Mouse (Mus musculus) liver, postnatal 0 days (tissue): ENCODE data around the gene Ddx42.

Experiments
- CTCF ChIP-seq: sonication (generic); IDR thresholded peaks from 2 replicates; pipeline ENCODE4 v1.5.1; 2016; ENCODE audit warnings: antibody characterized with exemption, low read depth
- EP300 ChIP-seq: IDR thresholded peaks from 2 replicates; pipeline ENCODE4 v1.6.1; 2016; ENCODE audit warnings: antibody characterized with exemption, low read depth, mild to moderate bottlenecking

DNA sequence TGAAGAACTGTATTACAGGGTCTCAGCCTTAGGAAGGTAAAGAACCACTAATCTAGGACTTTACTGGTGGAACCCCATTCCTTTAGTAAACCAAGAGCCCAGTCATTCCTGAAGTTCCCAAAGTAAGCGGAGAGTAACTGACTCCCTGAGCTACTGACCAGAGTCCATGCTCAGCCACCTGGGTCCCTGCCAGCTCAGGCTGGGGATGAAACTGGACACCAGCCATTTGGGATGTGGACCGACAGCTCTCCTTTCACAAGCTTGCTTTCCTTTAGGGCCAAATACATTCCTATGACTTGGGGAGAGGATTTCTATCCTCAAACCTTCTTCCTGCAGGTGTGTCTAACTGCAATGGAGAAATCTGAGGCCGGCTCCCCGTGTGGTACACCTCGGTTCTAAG is 42.4 kb upstream of the Ddx42 start:
- TF ChIP-seq CTCF, result no peak
- TF ChIP-seq EP300, result no peak
